Mouse (Mus musculus) heart, adult 2 months (tissue): Measurements from ENCODE around the gene Lalba.

Experiments
- CTCF ChIP-seq: fragments of 200-600 bp; IDR thresholded peaks from 2 replicates; pipeline ENCODE4 v1.8.1; 2022; ENCODE audit warnings: antibody characterized with exemption, mild to moderate bottlenecking, moderate library complexity
- EP300 ChIP-seq: fragments of 200-500 bp; IDR thresholded peaks from 2 replicates; pipeline ENCODE4 v1.6.1; 2011; ENCODE audit warnings: low read depth, low read length, control low read depth; ENCODE audit not compliant: insufficient read depth
- POLR2A ChIP-seq: fragments of 200-500 bp; IDR thresholded peaks from 2 replicates; pipeline ENCODE4 v1.6.1; 2011; ENCODE audit warnings: mild to moderate bottlenecking, low read depth, low read length, control low read depth; ENCODE audit not compliant: insufficient read depth

DNA sequence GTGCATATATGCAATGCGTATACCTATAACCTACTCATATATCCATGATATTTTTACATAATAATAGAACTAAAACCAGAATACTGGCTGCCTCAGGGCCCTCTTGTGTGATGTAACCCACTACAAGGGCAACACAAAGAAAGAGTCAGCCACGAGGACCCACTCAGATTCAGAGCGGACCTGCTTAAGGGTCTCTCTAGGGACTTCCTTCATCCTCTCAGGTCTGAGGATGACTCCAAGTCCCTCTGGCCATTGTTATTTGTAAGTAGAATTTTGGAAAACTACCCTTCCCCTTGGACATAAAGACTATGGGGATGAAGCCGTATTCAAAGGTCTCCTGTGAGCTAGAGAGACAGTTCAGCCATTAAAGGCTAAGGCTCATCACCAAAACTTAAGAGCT is 12.9 kb downstream of the Lalba start, which contains the start of gene OR5BS1P:
- TF ChIP-seq CTCF (no peak), EP300 (no peak), POLR2A (no peak)
